Mouse (Mus musculus): ENCODE measurements at regions not wholly inside any gene's neighbourhood (a gene's known extent, or its start where the extent isn't known, plus 50 kb on each side); places are given as distances from the start of the nearest gene placed in this dataset.

GRCm38 (mm10) chrX:37753474-37753873, 51.2 kb upstream of the Rhox5 start:
- Histone ChIP-seq H3K27me3 (ENCODE audit: control insufficient read depth, insufficient read depth, low read length, poor library complexity, severe bottlenecking) (no peaks in the 10 kb centered on the region), H3K4me1 (ENCODE audit: control insufficient read depth, insufficient read depth, low read length) (no peaks in the 10 kb centered on the region), H3K4me3 (ENCODE audit: low read depth, low read length) (no peak overlapping the region), H3K9me3 (replicated peaks; ENCODE audit: control insufficient read depth, insufficient read depth, low read length, poor library complexity, severe bottlenecking) (no peaks in the 10 kb centered on the region), H3K9ac (ENCODE audit: low read depth, poor library complexity, severe bottlenecking) (no peak overlapping the region), H3K27ac (ENCODE audit: insufficient read depth, low read length) (peak overlapping the region; percentile 28; the same call in 1 of the 2 replicates), H3K36me3 (ENCODE audit: control insufficient read depth, insufficient read depth, low read length, poor library complexity, severe bottlenecking) (no peaks in the 10 kb centered on the region)
- no peak for TF ChIP-seq EP300 (IDR thresholded peaks at IDR 0.05; ENCODE audit: insufficient read depth, low read depth, low read length)
- TF ChIP-seq CTCF (IDR thresholded peaks at IDR 0.05; ENCODE audit: low read depth, low read length) = no peak
- TF ChIP-seq POLR2A (IDR thresholded peaks at IDR 0.05; ENCODE audit: insufficient read depth, low read length) = no peak

DNA sequence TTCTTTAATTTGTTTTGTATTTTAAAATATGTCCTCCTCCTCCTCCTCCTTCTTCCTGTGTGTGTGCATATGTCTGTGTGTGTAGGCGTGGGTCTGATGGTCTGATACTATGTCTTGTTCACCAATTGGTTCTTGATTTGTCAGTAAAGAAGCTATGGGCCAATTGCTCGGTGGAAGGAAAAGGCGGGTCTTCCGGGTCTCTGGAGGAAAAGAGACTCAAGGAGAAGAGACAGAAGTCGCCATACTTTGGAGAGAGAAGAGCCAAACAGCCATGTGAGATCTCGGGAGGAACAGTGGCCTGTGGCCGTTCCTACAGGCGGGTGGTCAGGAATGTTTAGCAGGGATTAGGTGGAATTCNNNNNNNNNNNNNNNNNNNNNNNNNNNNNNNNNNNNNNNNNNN, 50.3 kb upstream of the Rhox5 start:
- no peak for TF ChIP-seq EP300 (IDR thresholded peaks at IDR 0.05; ENCODE audit: insufficient read depth, low read depth, low read length)
- no peak for TF ChIP-seq CTCF (IDR thresholded peaks at IDR 0.05; ENCODE audit: low read depth, low read length)
- TF ChIP-seq POLR2A (IDR thresholded peaks at IDR 0.05; ENCODE audit: insufficient read depth, low read length) = no peak
- no peaks in the 10 kb centered on the region for H3K9me3 ChIP-seq (replicated peaks; ENCODE audit: control insufficient read depth, insufficient read depth, low read length, poor library complexity, severe bottlenecking)
- no peaks in the 10 kb centered on the region for H3K4me1 ChIP-seq (ENCODE audit: control insufficient read depth, insufficient read depth, low read length)
- no peak overlapping the region for H3K27ac ChIP-seq (ENCODE audit: insufficient read depth, low read length)
- H3K9ac ChIP-seq (ENCODE audit: low read depth, poor library complexity, severe bottlenecking) = no peak overlapping the region
- H3K36me3 ChIP-seq (ENCODE audit: control insufficient read depth, insufficient read depth, low read length, poor library complexity, severe bottlenecking) = no peaks in the 10 kb centered on the region
- no peaks in the 10 kb centered on the region for H3K27me3 ChIP-seq (ENCODE audit: control insufficient read depth, insufficient read depth, low read length, poor library complexity, severe bottlenecking)
- peak overlapping the region; percentile 32 for H3K4me3 ChIP-seq (ENCODE audit: low read depth, low read length)
